In the genomic region with DNA sequence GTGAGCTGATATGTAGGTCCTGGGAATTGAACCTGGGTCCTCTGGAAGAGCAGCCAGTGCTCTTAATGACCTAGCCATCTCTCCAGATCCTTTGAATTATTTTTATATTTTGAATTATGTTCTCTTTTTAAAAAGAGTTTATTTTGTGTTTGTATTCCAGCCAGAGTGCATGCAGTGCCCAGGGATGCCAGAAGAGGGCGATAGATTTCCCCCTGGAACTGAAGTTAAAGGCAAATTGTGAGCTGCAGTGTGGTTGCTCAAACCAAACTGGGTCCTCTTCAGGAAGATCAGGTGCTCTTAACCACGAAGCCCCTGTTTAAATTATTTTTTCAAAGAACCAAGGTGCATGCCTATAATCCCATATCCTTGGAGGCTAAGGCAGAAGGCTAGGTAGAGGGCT, we compare ENCODE assay signal across 11 mouse cellular contexts. TPM values are rescaled to one million over a fixed set of nuclear protein-coding genes. Genes with fewer than 3 reads are reported as not detected.
A peak's percentile ranks its signal among the peaks of the same experiment; 100 is the strongest.
DNase-seq lines count a peak whose midpoint lies in the region; ATAC-seq and TF ChIP-seq lines count a peak whose summit lies in the region.
"Had no signal": no experiment of that assay in that cellular context is flagged by ENCODE, and none has a peak within 500 bp of the region (broad histone marks: within the 10 kb centered on the region; RNA-seq: fewer than 3 reads in every experiment).

No protein-coding gene starts in this region.

- H3K4me1 ChIP-seq in liver, adult 2 months (ENCODE audit: control insufficient read depth, insufficient read depth, low read length), result no peaks in the 10 kb centered on the region
- peaks cover 4% of the 10 kb centered on the region; the same call in 1 of the 2 replicates for H3K4me1 ChIP-seq in liver, embryonic 11.5 days (replicated peaks; ENCODE audit: control insufficient read depth, insufficient read depth, low read length)
- peaks cover 8% of the 10 kb centered on the region for H3K4me1 ChIP-seq in G1E (ENCODE audit: insufficient read depth, low read depth, low read length)

- H3K36me3 ChIP-seq in liver, adult 2 months (ENCODE audit: control insufficient read depth, insufficient read depth, low read length), result no peaks in the 10 kb centered on the region
- H3K36me3 ChIP-seq in liver, embryonic 11.5 days (ENCODE audit: control insufficient read depth, insufficient read depth, low read length), result no peaks in the 10 kb centered on the region
- no peaks in the 10 kb centered on the region for H3K36me3 ChIP-seq in G1E (replicated peaks)

- no peaks in the 10 kb centered on the region for H3K27me3 ChIP-seq in liver, adult 2 months (ENCODE audit: control insufficient read depth, insufficient read depth, low read length)
- no peaks in the 10 kb centered on the region for H3K27me3 ChIP-seq in liver, embryonic 11.5 days (replicated peaks; ENCODE audit: control insufficient read depth, insufficient read depth, low read length)
- no peaks in the 10 kb centered on the region for H3K27me3 ChIP-seq in G1E (ENCODE audit: insufficient read depth, low read length)

- no peak for TF ChIP-seq POLR2A in liver, adult 2 months (IDR thresholded peaks at IDR 0.05; ENCODE audit: extremely low read depth, insufficient read depth, low read length)

- ATAC-seq in liver, embryonic 11.5 days (replicated peaks; ENCODE audit: low FRiP score), result no peak
- ATAC-seq in G1E (ENCODE audit: extremely low read depth, insufficient number of reproducible peaks, low FRiP score, poor library complexity, severe bottlenecking), result no peak

- no peak overlapping the region for H3K27ac ChIP-seq in liver, adult 2 months (replicated peaks; ENCODE audit: insufficient read depth, low read depth, low read length)
- H3K27ac ChIP-seq in liver, embryonic 11.5 days (ENCODE audit: low read depth, low read length), result no peak overlapping the region

- 34% methylated on average over 2 of the region's 2 CpGs for WGBS in liver, adult 2 months
- WGBS in liver, embryonic 11.5 days, result 14% methylated on average over 2 of the region's 2 CpGs

- no peak overlapping the region for H3K4me3 ChIP-seq in liver, adult 2 months (ENCODE audit: insufficient read depth, low read depth, low read length)
- H3K4me3 ChIP-seq in liver, embryonic 11.5 days (ENCODE audit: low read depth, low read length), result no peak overlapping the region
- no peak overlapping the region for H3K4me3 ChIP-seq in G1E (ENCODE audit: low read depth, low read length)

- H3K4me2 ChIP-seq in liver, embryonic 11.5 days, result no peak overlapping the region

- H3K9me3 ChIP-seq in liver, embryonic 11.5 days (ENCODE audit: control insufficient read depth, low read length), result no peaks in the 10 kb centered on the region
- no peaks in the 10 kb centered on the region for H3K9me3 ChIP-seq in G1E (replicated peaks)

- TF ChIP-seq CTCF in liver, adult 2 months (IDR thresholded peaks at IDR 0.05; ENCODE audit: low read depth, low read length), result peak; percentile 63; the same call in 1 of the 2 replicates
- TF ChIP-seq CTCF in G1E (IDR thresholded peaks at IDR 0.05; ENCODE audit: low read depth, low read length), result peak; percentile 53

- peak; percentile 24 for DNase-seq in embryo, embryonic 11 days
- no peak for DNase-seq in embryo, embryonic 9.5 days (ENCODE audit: extremely low spot score)
- no peak for DNase-seq in liver, adult 2 months (ENCODE audit: extremely low read depth, low read depth, low spot score)
- no peak for DNase-seq in liver, embryonic 11.5 days (ENCODE audit: low spot score)
- DNase-seq in G1E (ENCODE audit: low spot score), result no peak
- peak; percentile 50 for DNase-seq in naive thymus-derived CD4-positive, alpha-beta T cell, adult 2 months (ENCODE audit: low read depth)
- no peak for DNase-seq in layer of hippocampus, postnatal 10 days (ENCODE audit: low spot score in 2 of 2)
- no peak for DNase-seq in lung, adult 18-20 months
- DNase-seq: gastrocnemius, postnatal 25 days; kidney, adult 9 months; lung, postnatal 36 days had no signal

- H3K79me2 ChIP-seq in liver, adult 2 months (ENCODE audit: control insufficient read depth, insufficient read depth, low read length), result no peaks in the 10 kb centered on the region

- no peak overlapping the region for H3K9ac ChIP-seq in liver, adult 2 months (ENCODE audit: low read depth, low read length)
- no peak overlapping the region for H3K9ac ChIP-seq in liver, embryonic 11.5 days (ENCODE audit: low read depth, low read length)

RNA-seq across cellular contexts. Expression of gene Dpy19l3, which starts 5.3 kb away (rescaled TPM):
- 3.8 and 3.9 TPM in 2 replicates for total RNA-seq in liver, adult 2 months (2014; rRNA removed)
- polyA plus RNA-seq in liver, adult 2 months (2012; rRNA removed), result 1.5 and 2.4 TPM in 2 replicates
- polyA plus RNA-seq in liver, embryonic 11.5 days (2014; fragmentation: Nextera tagmentation; extraction: Ambion mirVana), result 17.1 and 22.9 TPM in 2 replicates
- total RNA-seq in G1E (2014; fragmentation: Nextera tagmentation), result 12.6 and 21.2 TPM in 2 replicates
- total RNA-seq in G1E (2017), result 10.9 and 25.1 TPM in 2 replicates
- polyA plus RNA-seq in G1E (2012), result 8.7 and 9.8 TPM in 2 replicates
- total RNA-seq in layer of hippocampus, postnatal 10 days (2021), result 10 to 100 TPM; 83.6 to 84.5 TPM

RNA-seq across cellular contexts. Expression of gene Zfp507, which starts 43.2 kb away (rescaled TPM):
- total RNA-seq in liver, adult 2 months (2014; rRNA removed), result 12.2 and 14.2 TPM in 2 replicates
- polyA plus RNA-seq in liver, adult 2 months (2012; rRNA removed), result 3.6 and 4.9 TPM in 2 replicates
- polyA plus RNA-seq in liver, embryonic 11.5 days (2014; fragmentation: Nextera tagmentation; extraction: Ambion mirVana), result 11.5 and 14.4 TPM in 2 replicates
- 48.1 and 56.0 TPM in 2 replicates for total RNA-seq in G1E (2014; fragmentation: Nextera tagmentation)
- total RNA-seq in G1E (2017), result 34.6 and 38.4 TPM in 2 replicates
- 8.3 and 8.9 TPM in 2 replicates for polyA plus RNA-seq in G1E (2012)
- 10 to 100 TPM; 32.2 to 33.1 TPM for total RNA-seq in layer of hippocampus, postnatal 10 days (2021)

Comparison
In these comparisons a context has a peak if more than half of its experiments do, and no peak if none do; other contexts are left out.
1. DNase-seq: peak in embryo, embryonic 11 days (single experiment) and naive thymus-derived CD4-positive, alpha-beta T cell, adult 2 months (single experiment); none in embryo, embryonic 9.5 days (single experiment), liver, adult 2 months (single experiment), liver, embryonic 11.5 days (single experiment), G1E (single experiment), layer of hippocampus, postnatal 10 days (0 of 2) and lung, adult 18-20 months (0 of 2).